Mouse (Mus musculus) regulatory T cell (primary cell): ENCODE results near the gene Catsper2.

Experiments
- in situ Hi-C: fragments of 300-600 bp; cut with MboI, MseI; formaldehyde crosslinking; loops from one replicate; pipeline ENCODE4 v1.15.1; 2025; ENCODE audit warnings: high pct_unique_total_duplicates

Catsper2 gene

GRCm38 (mm10) chr2:121413387-121414042, at the start of gene Catsper2, which contains the start of gene Pdia3:
Gene Catsper2, minus strand, starts transcription at chr2:121413792.
Gene Pdia3, plus strand, starts transcription at chr2:121413775.
- in situ Hi-C loops: loop anchor here (10.0 kb wide), 1 partner anchor 1949 kb away; no protein-coding TSS in a partner anchor

- in situ Hi-C loops: no loop called here
These were observed 46.5 kb upstream of the Catsper2 start for GRCm38 (mm10) chr2:121460071-121460470.

GRCm38 (mm10) chr2:121456692-121457642, 43.4 kb upstream of the Catsper2 start, which contains the start of gene Serinc4:
Gene Serinc4, minus strand, starts transcription at chr2:121456781.
- in situ Hi-C loops: no loop called here

- in situ Hi-C loops: no loop called here
These were observed 41.9 kb upstream of the Catsper2 start for GRCm38 (mm10) chr2:121455534-121455933.

GRCm38 (mm10) chr2:121453917-121454316, 40.3 kb upstream of the Catsper2 start:
- in situ Hi-C loops: no loop called here

- in situ Hi-C loops: no loop called here
These were observed 39.4 kb upstream of the Catsper2 start, which contains the start of gene Hypk for GRCm38 (mm10) chr2:121452990-121453389. Gene Hypk, plus strand, starts transcription at chr2:121453290.

GRCm38 (mm10) chr2:121452361-121452760, 38.8 kb upstream of the Catsper2 start:
- in situ Hi-C loops: no loop called here

- in situ Hi-C loops: no loop called here
These were observed 36.5 kb upstream of the Catsper2 start for GRCm38 (mm10) chr2:121450093-121450492.

GRCm38 (mm10) chr2:121449545-121450011, 36.0 kb upstream of the Catsper2 start:
- in situ Hi-C loops: no loop called here

- in situ Hi-C loops: no loop called here
These were observed 35.3 kb upstream of the Catsper2 start, which contains the start of gene Serf2 for GRCm38 (mm10) chr2:121448739-121449535. Gene Serf2, plus strand, starts transcription at chr2:121449195.

- in situ Hi-C loops: no loop called here
These were observed 34.5 kb upstream of the Catsper2 start for GRCm38 (mm10) chr2:121448136-121448535.

- in situ Hi-C loops: no loop called here
These were observed 33.4 kb upstream of the Catsper2 start for GRCm38 (mm10) chr2:121447006-121447405.

- in situ Hi-C loops: no loop called here
These were observed 32.9 kb upstream of the Catsper2 start for GRCm38 (mm10) chr2:121446506-121446905.

GRCm38 (mm10) chr2:121445117-121445516, 31.5 kb upstream of the Catsper2 start:
- in situ Hi-C loops: no loop called here

- in situ Hi-C loops: no loop called here
These were observed 30.6 kb upstream of the Catsper2 start, which contains the start of gene Ell3 for GRCm38 (mm10) chr2:121444178-121444577. Gene Ell3, minus strand, starts transcription at chr2:121444278.

- in situ Hi-C loops: no loop called here
These were observed 29.4 kb upstream of the Catsper2 start for GRCm38 (mm10) chr2:121443068-121443349.

- in situ Hi-C loops: no loop called here
These were observed 28.9 kb upstream of the Catsper2 start for GRCm38 (mm10) chr2:121442259-121443067.

- in situ Hi-C loops: no loop called here
These were observed 28.2 kb upstream of the Catsper2 start for GRCm38 (mm10) chr2:121441800-121442199.

GRCm38 (mm10) chr2:121440834-121441605, 27.4 kb upstream of the Catsper2 start:
- in situ Hi-C loops: no loop called here

GRCm38 (mm10) chr2:121439746-121440145, 26.2 kb upstream of the Catsper2 start:
- in situ Hi-C loops: no loop called here
